Mouse (Mus musculus): Measurements from ENCODE around the gene Rps24.
"Not testable (repeated sequence)": the region's sequence is repeated elsewhere in the genome, so short reads cannot be mapped to it uniquely, and the experiment has no call there.

Gene Rps24

GRCm38 (mm10) chr14:24486773-24487227, at the start of gene Rps24, which contains the start of gene Polr3a:
TSS of gene Rps24 (plus strand) at chr14:24487125.
TSS of gene Polr3a (minus strand) at chr14:24487058.
- peak; percentile 90 for DNase-seq

GRCm38 (mm10) chr14:24443529-24443928, 43.4 kb upstream of the Rps24 start:
- DNase-seq = not testable (repeated sequence)

DNA sequence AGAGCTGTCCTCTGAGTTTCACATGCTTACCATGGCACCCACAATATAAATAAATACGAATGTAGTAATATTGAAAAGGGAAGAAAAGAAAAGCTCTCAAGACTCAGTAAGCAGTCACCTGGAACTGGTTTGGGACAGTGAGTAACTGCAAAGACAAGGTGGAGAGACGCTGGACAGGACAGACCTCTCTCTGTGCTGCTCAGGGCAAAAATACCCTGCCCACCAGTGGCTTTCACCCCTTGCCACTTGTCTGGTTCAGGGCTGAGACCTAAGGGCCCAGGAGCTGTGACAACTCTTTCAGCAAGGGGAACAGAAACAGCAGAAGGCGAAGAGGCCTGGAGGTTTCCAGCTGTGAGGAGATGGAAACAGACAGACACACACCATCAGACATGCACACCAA, 28.7 kb upstream of the Rps24 start:
- no peak for DNase-seq

DNA sequence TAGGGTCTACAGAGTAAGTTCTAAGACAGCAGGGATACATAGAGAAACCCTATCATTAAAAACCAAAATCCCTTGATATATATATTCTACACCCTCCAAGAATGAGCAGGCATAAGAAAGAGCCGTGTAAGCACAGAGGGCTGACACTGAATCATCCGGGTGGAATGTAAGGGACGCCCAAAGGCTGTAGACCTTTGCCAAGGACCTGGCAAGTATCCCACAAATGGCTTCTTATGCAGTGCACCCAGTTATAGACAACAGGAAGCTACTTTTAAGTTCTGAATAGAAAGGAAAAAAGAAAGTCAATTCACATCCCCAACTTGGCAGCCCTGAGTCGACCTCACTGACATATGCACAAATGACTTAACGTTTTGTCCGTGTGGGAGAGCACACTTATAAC, 18.1 kb upstream of the Rps24 start:
- DNase-seq = no peak

- DNase-seq = no peak
These were observed 621 bp upstream of the Rps24 start for GRCm38 (mm10) chr14:24486241-24486767.

GRCm38 (mm10) chr14:24489772-24490171, 2.8 kb downstream of the Rps24 start:
- not testable (repeated sequence) for DNase-seq

- DNase-seq = peak; percentile 96
These were observed 3.7 kb downstream of the Rps24 start for GRCm38 (mm10) chr14:24490468-24491265.

DNA sequence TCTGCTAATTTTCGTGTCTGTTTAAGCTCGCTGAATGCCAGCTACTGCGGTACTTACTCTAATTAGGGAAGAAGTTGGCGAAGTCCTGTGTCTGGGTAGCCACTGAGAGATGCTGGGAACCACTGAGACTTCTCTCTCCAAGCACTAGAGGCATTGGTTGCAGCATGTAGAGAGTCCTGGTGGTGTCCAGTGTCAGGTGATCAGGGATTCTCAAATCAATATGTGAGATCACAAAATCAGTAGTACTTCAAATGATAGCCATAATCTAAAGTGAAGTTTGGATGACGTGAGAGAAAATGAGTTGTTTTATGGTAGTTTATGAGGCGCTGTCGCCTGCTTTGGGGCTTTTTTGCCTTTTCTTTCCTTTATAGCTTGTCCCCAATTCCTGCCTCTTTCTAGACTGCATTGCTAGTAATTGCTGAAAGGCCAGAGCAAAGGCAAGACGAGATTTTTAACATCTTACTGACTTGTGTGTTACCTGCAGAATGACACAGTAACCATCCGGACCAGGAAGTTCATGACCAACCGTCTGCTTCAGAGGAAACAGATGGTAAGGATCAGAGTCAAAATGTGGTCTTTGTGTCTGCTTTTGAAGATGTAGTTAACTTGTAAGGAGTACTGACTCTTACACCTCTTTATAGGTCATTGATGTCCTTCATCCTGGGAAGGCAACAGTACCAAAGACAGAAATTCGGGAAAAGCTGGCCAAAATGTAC, 4.5 kb downstream of the Rps24 start:
- no peak for DNase-seq

GRCm38 (mm10) chr14:24493256-24493655, 6.3 kb downstream of the Rps24 start:
- no peak for DNase-seq

DNA sequence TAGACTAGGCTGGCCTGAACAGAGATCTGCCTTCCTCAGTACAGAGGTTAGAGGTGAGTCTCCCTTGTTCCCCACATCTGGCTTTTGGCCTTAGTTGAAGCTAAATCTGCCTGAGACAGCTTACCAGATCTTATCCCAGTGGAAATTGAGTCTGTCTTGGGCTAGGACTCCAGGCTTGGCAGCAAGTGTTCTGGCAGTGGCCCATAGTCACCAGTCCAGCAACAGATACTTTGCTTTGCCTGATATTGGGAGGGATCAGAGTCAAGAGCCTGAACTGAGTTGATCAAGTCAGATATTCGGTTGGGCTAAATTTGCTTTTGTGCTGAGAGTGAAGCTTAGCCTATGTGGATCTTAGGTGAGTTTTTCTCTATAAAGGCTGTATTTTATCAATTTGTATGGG, 9.6 kb downstream of the Rps24 start:
- DNase-seq = no peak

- DNase-seq = no peak
These were observed 10.5 kb downstream of the Rps24 start for GRCm38 (mm10) chr14:24497443-24497842.

GRCm38 (mm10) chr14:24498561-24499255, 11.8 kb downstream of the Rps24 start:
- DNase-seq = no peak

GRCm38 (mm10) chr14:24499478-24499877, 12.6 kb downstream of the Rps24 start:
- DNase-seq = no peak

GRCm38 (mm10) chr14:24500091-24500844, 13.3 kb downstream of the Rps24 start:
- peak; percentile 82 for DNase-seq

GRCm38 (mm10) chr14:24500845-24501186, 13.9 kb downstream of the Rps24 start:
- no peak for DNase-seq

- DNase-seq = no peak
These were observed 14.3 kb downstream of the Rps24 start for GRCm38 (mm10) chr14:24501256-24501655.

- DNase-seq = no peak
These were observed 20.6 kb downstream of the Rps24 start for GRCm38 (mm10) chr14:24507452-24508069.

DNA sequence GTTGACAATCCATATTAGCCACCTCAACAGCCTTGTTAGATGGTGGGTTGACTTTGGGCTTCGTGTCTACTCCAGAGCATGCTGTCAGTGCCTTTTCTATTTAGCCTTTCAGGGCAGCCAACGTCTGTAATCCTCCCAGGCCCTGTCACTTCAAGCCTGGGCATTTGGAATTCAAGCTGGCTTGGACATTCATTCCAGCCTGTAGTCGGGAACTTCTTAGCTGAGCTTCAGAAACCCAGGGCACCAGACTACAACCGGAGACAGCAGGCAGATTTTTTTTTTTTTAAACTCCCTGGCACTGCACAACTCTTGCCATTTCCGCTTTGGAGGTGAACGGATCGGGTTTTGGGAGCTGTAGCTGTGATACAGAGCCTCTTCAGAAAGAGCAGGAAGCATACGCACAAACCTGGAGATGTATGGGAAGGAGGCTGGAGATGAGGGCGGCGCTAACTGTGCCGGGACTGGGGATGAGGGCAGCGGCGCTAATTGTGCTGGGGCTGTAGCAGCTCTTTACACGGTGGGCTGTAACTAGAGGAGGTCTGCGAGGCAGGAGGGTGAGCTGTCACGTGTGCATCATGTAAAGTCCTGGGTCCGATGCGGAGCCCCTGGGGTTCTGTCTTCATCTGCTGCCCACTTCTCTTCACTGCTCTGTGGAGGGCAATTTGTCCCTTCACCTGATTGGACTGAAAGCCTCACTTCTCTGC, 21.3 kb downstream of the Rps24 start:
- no peak for DNase-seq

DNA sequence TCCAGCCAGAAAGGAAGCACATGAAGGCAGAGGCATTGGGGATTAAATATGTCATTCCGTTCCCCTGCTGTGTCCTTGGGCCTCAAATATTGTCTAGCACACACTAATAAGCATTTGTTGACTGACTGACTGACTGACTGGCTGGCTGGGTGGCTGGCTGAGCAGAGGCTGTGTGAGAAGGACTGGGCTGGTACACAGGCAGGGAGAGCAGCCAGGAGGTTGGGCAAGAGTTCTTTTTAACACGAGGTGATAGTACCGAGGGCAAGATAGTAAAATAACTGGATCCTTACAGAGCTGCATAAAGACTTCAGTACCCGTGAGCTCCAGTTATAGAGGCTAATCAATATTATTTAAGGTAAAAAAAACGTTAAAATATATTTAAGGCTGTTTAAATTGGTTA, 22.6 kb downstream of the Rps24 start:
- DNase-seq = no peak

- no peak for DNase-seq
These were observed 23.3 kb downstream of the Rps24 start for GRCm38 (mm10) chr14:24510218-24510617.

DNA sequence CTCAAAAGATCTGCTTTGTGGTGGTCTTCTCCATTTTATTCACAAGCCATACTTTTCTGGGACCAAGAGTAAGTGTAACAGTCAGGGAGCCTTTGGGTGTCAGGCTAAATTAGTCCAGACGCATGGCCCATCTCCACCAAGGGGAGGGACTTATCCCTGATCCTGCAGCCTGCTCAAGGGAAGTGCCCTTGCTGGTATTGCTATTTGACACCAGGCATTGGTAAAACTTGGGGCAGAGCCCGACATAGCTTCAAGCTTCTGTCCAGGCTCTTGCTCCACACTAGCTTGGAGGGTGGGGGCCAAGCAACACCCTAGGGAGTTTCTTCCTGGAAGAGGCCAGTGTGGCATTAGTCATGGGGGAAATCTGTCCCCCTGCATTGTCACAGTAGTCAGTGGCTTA, 23.8 kb downstream of the Rps24 start:
- DNase-seq = no peak
